Mouse (Mus musculus): ENCODE measurements around the gene Hoxa4.

GRCm38 (mm10) chr6:52164051-52164625 lies 27.4 kb downstream of the Hoxa4 start:
- TF ChIP-seq EP300 (IDR thresholded peaks at IDR 0.05; ENCODE audit: low read depth) = no peak
- no peak for TF ChIP-seq CTCF (IDR thresholded peaks at IDR 0.05; ENCODE audit: low read depth)
